Mouse (Mus musculus) limb, embryonic 14.5 days (tissue): Measurements from ENCODE around the gene Scyl2. TPM values are rescaled to one million over a fixed set of nuclear protein-coding genes. Genes with fewer than 3 reads are reported as not detected.

Source experiments
- ATAC-seq: fragments of 200-750 bp; cut with Nextera tagmentation; 2 replicates; pipeline ENCODE4 v1.8.0; 2017; ENCODE audit warnings: low read depth, moderate number of reproducible peaks, moderate TSS enrichment; ENCODE audit not compliant: low FRiP score
- DNase-seq: peaks from one replicate; pipeline ENCODE4 v3.0.0-alpha.2; 2015; ENCODE audit warnings: low spot score
- H3K27ac ChIP-seq: fragments of 300-500 bp; sonication (generic); replicated peaks from 2 replicates; pipeline ENCODE4 v1.5.1; 2014; ENCODE audit warnings: low read depth, mild to moderate bottlenecking, low read length, moderate library complexity, mixed read lengths
- H3K27me3 ChIP-seq: fragments of 300-500 bp; sonication (generic); 2 replicates; pipeline ENCODE4 v1.6.1; 2014; ENCODE audit warnings: low read length, mixed read lengths; ENCODE audit not compliant: control insufficient read depth, insufficient read depth
- H3K36me3 ChIP-seq: fragments of 300-500 bp; sonication (generic); 2 replicates; pipeline ENCODE4 v1.6.1; 2014; ENCODE audit warnings: mild to moderate bottlenecking, low read length, moderate library complexity, mixed read lengths; ENCODE audit not compliant: control insufficient read depth, insufficient read depth
- H3K4me1 ChIP-seq: fragments of 300-500 bp; sonication (generic); 2 replicates; pipeline ENCODE4 v1.6.1; 2014; ENCODE audit warnings: antibody characterized with exemption, low read length, mixed read lengths; ENCODE audit not compliant: control insufficient read depth, insufficient read depth
- H3K4me2 ChIP-seq: fragments of 300-500 bp; sonication (generic); replicated peaks from 2 replicates; pipeline ENCODE4 v1.6.1; 2014; ENCODE audit warnings: low read depth, mild to moderate bottlenecking, low read length, moderate library complexity; ENCODE audit not compliant: severe bottlenecking
- H3K4me3 ChIP-seq: fragments of 300-500 bp; sonication (generic); replicated peaks from 2 replicates; pipeline ENCODE4 v1.5.1; 2014; ENCODE audit warnings: low read length
- H3K9ac ChIP-seq: fragments of 300-500 bp; sonication (generic); 2 replicates; pipeline ENCODE4 v1.6.1; 2014; ENCODE audit warnings: mild to moderate bottlenecking, low read depth, low read length, moderate library complexity; ENCODE audit not compliant: severe bottlenecking
- H3K9me3 ChIP-seq: fragments of 300-500 bp; sonication (generic); 2 replicates; pipeline ENCODE4 v1.6.1; 2016; ENCODE audit warnings: low read length; ENCODE audit not compliant: control insufficient read depth
- POLR2A ChIP-seq: fragments of 200-500 bp; IDR thresholded peaks from 2 replicates; pipeline ENCODE4 v1.8.0; 2012; ENCODE audit warnings: inconsistent platforms, mild to moderate bottlenecking, moderate library complexity, borderline replicate concordance; ENCODE audit not compliant: insufficient read depth, insufficient read length; ENCODE audit errors: extremely low read depth
- WGBS: fragments of 180-500 bp; shearing (Covaris S2); extraction: QIAGEN DNeasy Blood & Tissue Kit; methylation state at CpG from one replicate; pipeline ENCODE4 v1.1.7; 2014; 5-methylcytosine and 5-hydroxymethylcytosine counted together
- polyA plus RNA-seq, 2 experiments: library from polyadenylated mRNA; depleted of rRNA in 1 of 2; stranded (reverse) in 1 of 2; unstranded in 1 of 2; fragments of >200 nt; fragmentation: Nextera tagmentation in 1 of 2; extraction: Ambion mirVana in 1 of 2; gene quantifications; 2 replicates each; pipeline versions ENCODE4 v1.2.1 to v1.2.3; 2012 to 2014

Gene Scyl2
- polyA plus RNA-seq, 2 experiments, result 12.4 to 26.8 TPM

GRCm38 (mm10) chr10:89651691-89652090, 34.4 kb downstream of the Scyl2 start:
- Histone ChIP-seq H3K36me3 (peaks cover 45% of the 10 kb centered on the region), H3K27me3 (no peaks in the 10 kb centered on the region), H3K4me2 (no peak overlapping the region), H3K4me1 (no peaks in the 10 kb centered on the region), H3K9me3 (no peaks in the 10 kb centered on the region), H3K9ac (no peak overlapping the region), H3K27ac (no peak overlapping the region), H3K4me3 (no peak overlapping the region)
- TF ChIP-seq POLR2A, result no peak
- DNase-seq, result no peak
- 72% methylated on average over 1 of the region's 1 CpGs for WGBS
- ATAC-seq, result no peak

- ATAC-seq, result no peak
- no peaks in the 10 kb centered on the region for H3K9me3 ChIP-seq
- H3K27me3 ChIP-seq, result no peaks in the 10 kb centered on the region
- H3K27ac ChIP-seq, result no peak overlapping the region
- no peak for TF ChIP-seq POLR2A
- no peak overlapping the region for H3K4me3 ChIP-seq
- 87% methylated on average over 9 of the region's 9 CpGs for WGBS
- no peak overlapping the region for H3K4me2 ChIP-seq
- DNase-seq, result no peak
- H3K9ac ChIP-seq, result no peak overlapping the region
- no peaks in the 10 kb centered on the region for H3K4me1 ChIP-seq
- H3K36me3 ChIP-seq, result peaks cover 48% of the 10 kb centered on the region
Observed at GRCm38 (mm10) chr10:89646918-89647317, 39.2 kb downstream of the Scyl2 start.

GRCm38 (mm10) chr10:89637001-89637400, 49.1 kb downstream of the Scyl2 start:
- H3K4me2 ChIP-seq, result no peak overlapping the region
- H3K36me3 ChIP-seq, result peaks cover 32% of the 10 kb centered on the region
- ATAC-seq, result no peak
- H3K4me1 ChIP-seq, result peaks cover 2% of the 10 kb centered on the region; the same call in 1 of the 2 replicates
- H3K9me3 ChIP-seq, result no peaks in the 10 kb centered on the region
- DNase-seq, result no peak
- no peak overlapping the region for H3K4me3 ChIP-seq
- TF ChIP-seq POLR2A, result no peak
- no peak overlapping the region for H3K27ac ChIP-seq
- 88% methylated on average over 3 of the region's 3 CpGs for WGBS
- H3K27me3 ChIP-seq, result no peaks in the 10 kb centered on the region
- no peak overlapping the region for H3K9ac ChIP-seq

GRCm38 (mm10) chr10:89635018-89635417, 51.1 kb downstream of the Scyl2 start:
- Histone ChIP-seq H3K36me3 (peaks cover 13% of the 10 kb centered on the region), H3K4me3 (no peak overlapping the region), H3K27me3 (no peaks in the 10 kb centered on the region), H3K4me2 (no peak overlapping the region), H3K9me3 (no peaks in the 10 kb centered on the region), H3K27ac (no peak overlapping the region), H3K4me1 (peaks cover 2% of the 10 kb centered on the region; the same call in 1 of the 2 replicates), H3K9ac (no peak overlapping the region)
- no peak for ATAC-seq
- DNase-seq, result no peak
- no peak for TF ChIP-seq POLR2A
- WGBS, result 65% methylated on average over 5 of the region's 5 CpGs

- Histone ChIP-seq H3K4me1 (peaks cover 2% of the 10 kb centered on the region; the same call in 1 of the 2 replicates), H3K27ac (no peak overlapping the region), H3K9ac (no peak overlapping the region), H3K4me2 (no peak overlapping the region), H3K36me3 (peaks cover 3% of the 10 kb centered on the region; the same call in 1 of the 2 replicates), H3K27me3 (no peaks in the 10 kb centered on the region), H3K4me3 (no peak overlapping the region), H3K9me3 (no peaks in the 10 kb centered on the region)
- WGBS, result 85% methylated on average over 7 of the region's 7 CpGs
- TF ChIP-seq POLR2A, result no peak
- no peak for DNase-seq
- no peak for ATAC-seq
Observed at GRCm38 (mm10) chr10:89633736-89634426, 52.2 kb downstream of the Scyl2 start.
